Mouse (Mus musculus) neural tube, embryonic 12.5 days (tissue): ENCODE measurements around the gene Tgfb2. TPM values are rescaled to one million over a fixed set of nuclear protein-coding genes. Genes with fewer than 3 reads are reported as not detected.
A peak's percentile ranks its signal among the peaks of the same experiment; 100 is the strongest.

Source experiments
- ATAC-seq: fragments of 200-750 bp; cut with Nextera tagmentation; 2 replicates; pipeline ENCODE4 v1.8.0; 2017; ENCODE audit warnings: low read depth, mild to moderate bottlenecking, moderate TSS enrichment, moderate library complexity; ENCODE audit not compliant: low FRiP score
- H3K27ac ChIP-seq: fragments of 300-500 bp; sonication (generic); 2 replicates; pipeline ENCODE4 v1.5.1; 2016
- H3K27me3 ChIP-seq: fragments of 300-500 bp; sonication (generic); replicated peaks from 2 replicates; pipeline ENCODE4 v1.6.1; 2016; ENCODE audit warnings: mild to moderate bottlenecking
- H3K36me3 ChIP-seq: fragments of 300-500 bp; sonication (generic); 2 replicates; pipeline ENCODE4 v1.6.1; 2016; ENCODE audit warnings: mild to moderate bottlenecking
- H3K4me1 ChIP-seq: fragments of 300-500 bp; sonication (generic); 2 replicates; pipeline ENCODE4 v1.6.1; 2016
- H3K4me2 ChIP-seq: fragments of 300-500 bp; sonication (generic); replicated peaks from 2 replicates; pipeline ENCODE4 v1.6.1; 2016; ENCODE audit warnings: mild to moderate bottlenecking
- H3K4me3 ChIP-seq: fragments of 300-500 bp; sonication (generic); 2 replicates; pipeline ENCODE4 v1.5.1; 2016
- H3K9ac ChIP-seq: fragments of 300-500 bp; sonication (generic); 2 replicates; pipeline ENCODE4 v1.6.1; 2016; ENCODE audit warnings: mild to moderate bottlenecking
- H3K9me3 ChIP-seq: fragments of 300-500 bp; sonication (generic); 2 replicates; pipeline ENCODE4 v1.6.1; 2016; ENCODE audit warnings: mild to moderate bottlenecking
- WGBS: fragments of 180-500 bp; shearing (Covaris S2); methylation state at CpG from one replicate; pipeline ENCODE4 v1.1.7; 2016; 5-methylcytosine and 5-hydroxymethylcytosine counted together
- polyA plus RNA-seq: library from polyadenylated mRNA; unstranded; fragments of >200 nt; fragmentation: Nextera tagmentation; extraction: Ambion mirVana; gene quantifications from 2 replicates; pipeline ENCODE4 v1.2.1, GENCODE M21; 2016

Gene Tgfb2
- polyA plus RNA-seq, 1 experiment from 2014 or later, result 27.6 TPM

- H3K27me3 ChIP-seq, result no peaks in the 10 kb centered on the region
- H3K36me3 ChIP-seq, result peaks cover 12% of the 10 kb centered on the region; the same call in 1 of the 2 replicates
- H3K4me1 ChIP-seq, result no peaks in the 10 kb centered on the region
- no peak overlapping the region for H3K4me2 ChIP-seq
- no peak overlapping the region for H3K9ac ChIP-seq
- 92% methylated on average over 5 of the region's 5 CpGs for WGBS
- H3K9me3 ChIP-seq, result no peaks in the 10 kb centered on the region
- H3K4me3 ChIP-seq, result no peak overlapping the region
- ATAC-seq, result no peak
- H3K27ac ChIP-seq, result no peak overlapping the region
Observed at GRCm38 (mm10) chr1:186718881-186719280, 13.1 kb upstream of the Tgfb2 start.

- Histone ChIP-seq H3K4me1 (no peaks in the 10 kb centered on the region), H3K9ac (no peak overlapping the region), H3K27ac (no peak overlapping the region), H3K9me3 (no peaks in the 10 kb centered on the region), H3K36me3 (peaks cover 8% of the 10 kb centered on the region; the same call in 1 of the 2 replicates), H3K4me2 (no peak overlapping the region), H3K4me3 (no peak overlapping the region), H3K27me3 (no peaks in the 10 kb centered on the region)
- no peak for ATAC-seq
- WGBS, result 85% methylated on average over 17 of the region's 17 CpGs
Observed at GRCm38 (mm10) chr1:186714980-186715896, 9.4 kb upstream of the Tgfb2 start.

- Histone ChIP-seq H3K4me3 (no peak overlapping the region), H3K27me3 (no peaks in the 10 kb centered on the region), H3K4me1 (no peaks in the 10 kb centered on the region), H3K9me3 (no peaks in the 10 kb centered on the region), H3K36me3 (no peaks in the 10 kb centered on the region; the same call in 1 of the 2 replicates), H3K27ac (no peak overlapping the region), H3K4me2 (no peak overlapping the region), H3K9ac (no peak overlapping the region)
- WGBS, result 83% methylated on average over 4 of the region's 4 CpGs
- ATAC-seq, result no peak
Observed at GRCm38 (mm10) chr1:186714215-186714614, 8.4 kb upstream of the Tgfb2 start.

GRCm38 (mm10) chr1:186712802-186713471, 7.1 kb upstream of the Tgfb2 start:
- Histone ChIP-seq H3K4me1 (no peaks in the 10 kb centered on the region), H3K4me3 (no peak overlapping the region), H3K9me3 (no peaks in the 10 kb centered on the region), H3K4me2 (no peak overlapping the region), H3K36me3 (no peaks in the 10 kb centered on the region; the same call in 1 of the 2 replicates), H3K9ac (no peak overlapping the region), H3K27me3 (no peaks in the 10 kb centered on the region), H3K27ac (no peak overlapping the region)
- under 1% methylated on average over 3 of the region's 3 CpGs for WGBS
- no peak for ATAC-seq

GRCm38 (mm10) chr1:186705203-186705914, 430 bp downstream of the Tgfb2 start:
- no peaks in the 10 kb centered on the region; the same call in 1 of the 2 replicates for H3K27me3 ChIP-seq
- ATAC-seq, result peak; percentile 71

GRCm38 (mm10) chr1:186703980-186704701, 1.6 kb downstream of the Tgfb2 start:
- peaks cover 24% of the 10 kb centered on the region for H3K4me1 ChIP-seq
- peak overlapping the region; percentile 45 for H3K4me3 ChIP-seq
- no peaks in the 10 kb centered on the region for H3K9me3 ChIP-seq
- H3K27me3 ChIP-seq, result no peaks in the 10 kb centered on the region; the same call in 1 of the 2 replicates
- H3K36me3 ChIP-seq, result no peaks in the 10 kb centered on the region
- H3K9ac ChIP-seq, result peak overlapping the region; percentile 71
- 0 out of 2 replicates have a peak, but pooled peaks have one; percentile 18 for ATAC-seq
- H3K4me2 ChIP-seq, result peak overlapping the region; percentile 81
- no peak overlapping the region for H3K27ac ChIP-seq
- under 1% methylated on average over 36 of the region's 36 CpGs for WGBS

More at GRCm38 (mm10) chr1:186705203-186705914, 430 bp downstream of the Tgfb2 start:
- 0 out of 2 replicates have a peak overlapping the region, but pooled peaks have one; percentile 21 for H3K27ac ChIP-seq
- H3K4me2 ChIP-seq, result peak overlapping the region; percentile 81
- H3K36me3 ChIP-seq, result no peaks in the 10 kb centered on the region
- H3K4me1 ChIP-seq, result peaks cover 24% of the 10 kb centered on the region
- H3K9ac ChIP-seq, result peak overlapping the region; percentile 71
- under 1% methylated on average over 60 of the region's 65 CpGs for WGBS
- H3K9me3 ChIP-seq, result no peaks in the 10 kb centered on the region
- H3K4me3 ChIP-seq, result peak overlapping the region; percentile 45

GRCm38 (mm10) chr1:186703256-186703979, 2.4 kb downstream of the Tgfb2 start:
- no peaks in the 10 kb centered on the region for H3K9me3 ChIP-seq
- 0% methylated on average over 15 of the region's 15 CpGs for WGBS
- no peak overlapping the region for H3K27ac ChIP-seq
- peaks cover 24% of the 10 kb centered on the region for H3K4me1 ChIP-seq
- H3K9ac ChIP-seq, result peak overlapping the region; percentile 71
- peak overlapping the region; percentile 45 for H3K4me3 ChIP-seq
- H3K4me2 ChIP-seq, result peak overlapping the region; percentile 81
- no peak for ATAC-seq
- no peaks in the 10 kb centered on the region for H3K36me3 ChIP-seq
- no peaks in the 10 kb centered on the region; the same call in 1 of the 2 replicates for H3K27me3 ChIP-seq

GRCm38 (mm10) chr1:186702391-186703255, 3.2 kb downstream of the Tgfb2 start:
- ATAC-seq, result no peak
- H3K27ac ChIP-seq, result no peak overlapping the region
- WGBS, result 11% methylated on average over 15 of the region's 15 CpGs
- peak overlapping the region; percentile 81 for H3K4me2 ChIP-seq
- no peaks in the 10 kb centered on the region for H3K9me3 ChIP-seq
- H3K36me3 ChIP-seq, result no peaks in the 10 kb centered on the region
- peak overlapping the region; percentile 45 for H3K4me3 ChIP-seq
- no peaks in the 10 kb centered on the region; the same call in 1 of the 2 replicates for H3K27me3 ChIP-seq
- peaks cover 24% of the 10 kb centered on the region for H3K4me1 ChIP-seq
- H3K9ac ChIP-seq, result 0 out of 2 replicates have a peak overlapping the region, but pooled peaks have one; percentile 29

GRCm38 (mm10) chr1:186701206-186701905, 4.4 kb downstream of the Tgfb2 start:
- ATAC-seq, result no peak

GRCm38 (mm10) chr1:186700496-186700895, 5.3 kb downstream of the Tgfb2 start:
- H3K4me1 ChIP-seq, result peaks cover 14% of the 10 kb centered on the region; the same call in 1 of the 2 replicates
- no peak overlapping the region for H3K9ac ChIP-seq
- H3K36me3 ChIP-seq, result no peaks in the 10 kb centered on the region
- ATAC-seq, result no peak
- H3K27me3 ChIP-seq, result no peaks in the 10 kb centered on the region
- H3K4me3 ChIP-seq, result no peak overlapping the region
- no peak overlapping the region for H3K27ac ChIP-seq
- 85% methylated on average over 3 of the region's 3 CpGs for WGBS
- H3K4me2 ChIP-seq, result no peak overlapping the region
- no peaks in the 10 kb centered on the region for H3K9me3 ChIP-seq

More at GRCm38 (mm10) chr1:186701206-186701905, 4.4 kb downstream of the Tgfb2 start:
- H3K36me3 ChIP-seq, result no peaks in the 10 kb centered on the region
- no peak overlapping the region for H3K4me3 ChIP-seq
- WGBS, result 75% methylated on average over 8 of the region's 8 CpGs
- H3K27me3 ChIP-seq, result no peaks in the 10 kb centered on the region; the same call in 1 of the 2 replicates
- H3K9me3 ChIP-seq, result no peaks in the 10 kb centered on the region
- no peak overlapping the region for H3K27ac ChIP-seq
- H3K4me2 ChIP-seq, result no peak overlapping the region
- no peak overlapping the region for H3K9ac ChIP-seq
- peaks cover 22% of the 10 kb centered on the region for H3K4me1 ChIP-seq
